Mouse (Mus musculus): ENCODE measurements around the gene Tlx1.

DNA sequence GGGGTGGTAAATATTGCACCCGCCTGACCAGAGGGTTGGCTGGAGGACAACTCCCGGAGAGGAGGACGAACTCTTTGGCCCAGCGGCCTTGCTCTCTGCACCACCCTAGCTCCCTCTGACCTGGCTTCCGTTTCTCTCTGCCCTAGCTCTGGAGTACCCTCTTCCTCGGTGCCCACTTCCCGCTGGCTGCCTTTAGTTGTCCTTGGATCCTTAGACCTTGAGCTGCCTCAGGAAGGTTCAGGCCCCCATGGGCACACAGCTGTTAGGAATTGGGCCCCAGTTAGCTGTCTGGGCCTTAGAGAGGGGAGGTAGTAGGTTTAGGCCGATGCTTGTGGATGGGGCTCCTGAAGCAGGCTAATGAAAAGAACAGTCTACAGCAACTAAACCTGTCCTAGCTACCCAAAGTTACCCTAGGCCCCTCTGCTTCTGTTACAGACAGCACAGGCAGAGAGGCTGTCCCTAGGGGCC lies 1.7 kb downstream of the Tlx1 start:
- TF ChIP-seq CHD2 (IDR thresholded peaks at IDR 0.05; ENCODE audit: low read depth, low read length) (no peak), HCFC1 (IDR thresholded peaks at IDR 0.05; ENCODE audit: borderline replicate concordance, insufficient read depth, low read length) (no peak), ZNF384 (IDR thresholded peaks at IDR 0.05; ENCODE audit: low read depth, low read length) (no peak)
